Mouse (Mus musculus) cortical plate, adult 2 months (tissue): Measurements from ENCODE around the gene Tcp11x2. TPM values are rescaled to one million over a fixed set of nuclear protein-coding genes. Genes with fewer than 3 reads are reported as not detected.

Source experiments
- H3K27ac ChIP-seq: fragments of 200-500 bp; 2 replicates; pipeline ENCODE4 v1.5.1; 2012; ENCODE audit warnings: low read length, control low read depth, inconsistent platforms; ENCODE audit not compliant: insufficient read depth
- H3K4me1 ChIP-seq: fragments of 200-500 bp; 2 replicates; pipeline ENCODE4 v1.6.1; 2011; ENCODE audit warnings: low read length; ENCODE audit not compliant: control insufficient read depth, insufficient read depth
- H3K4me3 ChIP-seq: fragments of 200-500 bp; 2 replicates; pipeline ENCODE4 v1.5.1; 2011; ENCODE audit warnings: mild to moderate bottlenecking, low read length, control low read depth; ENCODE audit not compliant: insufficient read depth
- CTCF ChIP-seq: fragments of 200-500 bp; IDR thresholded peaks from 2 replicates; pipeline ENCODE4 v1.5.1; 2011; ENCODE audit warnings: mild to moderate bottlenecking, control low read depth, low read length; ENCODE audit not compliant: insufficient read depth; ENCODE audit errors: extremely low read depth
- POLR2A ChIP-seq: fragments of 200-500 bp; IDR thresholded peaks from 2 replicates; pipeline ENCODE4 v1.6.1; 2011; ENCODE audit warnings: mild to moderate bottlenecking, low read length, control low read depth; ENCODE audit not compliant: insufficient read depth; ENCODE audit errors: extremely low read depth
- polyA plus RNA-seq: library from polyadenylated mRNA; depleted of rRNA; stranded (reverse); fragments of >200 nt; gene quantifications from 2 replicates; pipeline ENCODE4 v1.2.3, GENCODE M21; 2012; rRNA removed

Gene Tcp11x2
- polyA plus RNA-seq, 1 experiment = not detected

- no peak overlapping the region for H3K4me3 ChIP-seq
- no peaks in the 10 kb centered on the region for H3K4me1 ChIP-seq
- no peak overlapping the region for H3K27ac ChIP-seq
- TF ChIP-seq CTCF = no peak
These were observed 11.7 kb downstream of the Tcp11x2 start for GRCm38 (mm10) chrX:135681858-135682257.

GRCm38 (mm10) chrX:135652173-135652772, 41.3 kb downstream of the Tcp11x2 start:
- TF ChIP-seq POLR2A (no peak), CTCF (0 out of 2 replicates have a peak, but pooled peaks have one; percentile 3)

GRCm38 (mm10) chrX:135627605-135628004, 66.0 kb downstream of the Tcp11x2 start, which contains the start of gene Prame:
TSS of gene Prame (minus strand) at chrX:135627705.
- no peak within 1 kb of the TSS for H3K4me3 ChIP-seq
- no peaks in the 10 kb centered on the region for H3K4me1 ChIP-seq
- TF ChIP-seq CTCF (no peak), POLR2A (no peak)
- no peak within 1 kb of the TSS for H3K27ac ChIP-seq

More at GRCm38 (mm10) chrX:135652173-135652772, 41.3 kb downstream of the Tcp11x2 start:
- Histone ChIP-seq H3K4me3 (no peak overlapping the region), H3K27ac (no peak overlapping the region), H3K4me1 (no peaks in the 10 kb centered on the region)

Other genes with a start within 250 kb of the Tcp11x2 start
- gene AV320801, start 199.2 kb downstream of the Tcp11x2 start, polyA plus RNA-seq = 0.02 TPM in 1 of 2 replicates, not detected in the other
- gene Nxf7, start 95.0 kb downstream of the Tcp11x2 start, polyA plus RNA-seq = 4.3 and 6.4 TPM in 2 replicates
- gene Prame, start 66.1 kb downstream of the Tcp11x2 start, polyA plus RNA-seq = not detected in 2 replicates
- gene Tmsb15a, start 31.5 kb upstream of the Tcp11x2 start, polyA plus RNA-seq = not detected in 2 replicates
- 20.8 and 23.2 TPM in 2 replicates for gene Armcx5, start 48.9 kb upstream of the Tcp11x2 start, polyA plus RNA-seq
- gene Gprasp1, start 48.9 kb upstream of the Tcp11x2 start, polyA plus RNA-seq = 181 and 198 TPM in 2 replicates
- 41.7 and 42.0 TPM in 2 replicates for gene Bhlhb9, start 103.8 kb upstream of the Tcp11x2 start, polyA plus RNA-seq
- 91.8 and 112 TPM in 2 replicates for gene Gprasp2, start 145.2 kb upstream of the Tcp11x2 start, polyA plus RNA-seq